Comparison of ENCODE assay signal across 8 mouse cellular contexts in genomic region chr3:22077657-22078475, GRCm38 (mm10). TPM values are rescaled to one million over a fixed set of nuclear protein-coding genes. Genes with fewer than 3 reads are reported as not detected.
DNase-seq lines count a peak whose midpoint lies in the region; ATAC-seq and TF ChIP-seq lines count a peak whose summit lies in the region.

No protein-coding gene starts in this region.

- no peak for ATAC-seq in kidney, embryonic 15.5 days (replicated peaks; ENCODE audit: low FRiP score)
- no peak for ATAC-seq in liver, embryonic 16.5 days (ENCODE audit: low read depth)

- H3K4me3 ChIP-seq in heart, adult 2 months: peak overlapping the region; percentile 86
- peak overlapping the region; percentile 95 for H3K4me3 ChIP-seq in kidney, embryonic 15.5 days (replicated peaks)
- peak overlapping the region; percentile 85 for H3K4me3 ChIP-seq in liver, embryonic 16.5 days (ENCODE audit: low read depth, low read length)

- peak overlapping the region; percentile 6; the same call in 1 of the 2 replicates for H3K9ac ChIP-seq in heart, adult 2 months (ENCODE audit: low read depth, low read length)
- peak overlapping the region; percentile 90 for H3K9ac ChIP-seq in kidney, embryonic 15.5 days
- H3K9ac ChIP-seq in liver, embryonic 16.5 days (ENCODE audit: low read depth, low read length): peak overlapping the region; percentile 87

- peaks cover 13% of the 10 kb centered on the region for H3K4me1 ChIP-seq in heart, adult 2 months (ENCODE audit: control insufficient read depth, insufficient read depth, low read length)
- H3K4me1 ChIP-seq in kidney, embryonic 15.5 days: peaks cover 37% of the 10 kb centered on the region
- peaks cover 42% of the 10 kb centered on the region for H3K4me1 ChIP-seq in liver, embryonic 16.5 days (ENCODE audit: control insufficient read depth, low read depth, low read length)

- peak; percentile 24 for DNase-seq in right cerebral cortex, postnatal 14 days
- no peak for DNase-seq in right cerebral cortex, postnatal 4 days
- peak; percentile 61 for DNase-seq in cerebellum, adult 9-11 months
- DNase-seq in heart, adult 2 months: peak in 1 of 2 experiments; percentile 35
- peak; percentile 50 for DNase-seq in ovary, postnatal 36 days (ENCODE audit: low spot score)
- no peak for DNase-seq in spleen, adult 12 weeks (ENCODE audit: low spot score)

- peaks cover 6% of the 10 kb centered on the region for H3K79me2 ChIP-seq in heart, adult 2 months (replicated peaks; ENCODE audit: control insufficient read depth, insufficient read depth, low read length)

- peak overlapping the region; percentile 85 for H3K4me2 ChIP-seq in kidney, embryonic 15.5 days
- H3K4me2 ChIP-seq in liver, embryonic 16.5 days (ENCODE audit: low read depth, low read length): peak overlapping the region; percentile 78

- no peak for TF ChIP-seq POLR2A in heart, adult 2 months (IDR thresholded peaks at IDR 0.05; ENCODE audit: insufficient read depth, low read depth, low read length)

- WGBS in heart, adult 2 months: 30% methylated on average over 9 of the region's 9 CpGs
- 4% methylated on average over 9 of the region's 9 CpGs for WGBS in kidney, embryonic 15.5 days
- WGBS in liver, embryonic 16.5 days (ENCODE audit: insufficient replicate concordance): 5% methylated on average over 9 of the region's 9 CpGs

- TF ChIP-seq CTCF in heart, adult 2 months (IDR thresholded peaks at IDR 0.05): no peak

- H3K36me3 ChIP-seq in heart, adult 2 months (ENCODE audit: control insufficient read depth, insufficient read depth, low read length): no peaks in the 10 kb centered on the region; the same call in 1 of the 2 replicates
- no peaks in the 10 kb centered on the region for H3K36me3 ChIP-seq in kidney, embryonic 15.5 days
- no peaks in the 10 kb centered on the region for H3K36me3 ChIP-seq in liver, embryonic 16.5 days (ENCODE audit: control insufficient read depth, insufficient read depth)

- no peaks in the 10 kb centered on the region for H3K27me3 ChIP-seq in heart, adult 2 months (ENCODE audit: control insufficient read depth, insufficient read depth, low read length)
- no peaks in the 10 kb centered on the region for H3K27me3 ChIP-seq in kidney, embryonic 15.5 days
- no peaks in the 10 kb centered on the region for H3K27me3 ChIP-seq in liver, embryonic 16.5 days (ENCODE audit: control insufficient read depth, insufficient read depth, low read depth, low read length)

- no peaks in the 10 kb centered on the region for H3K9me3 ChIP-seq in kidney, embryonic 15.5 days (replicated peaks)
- no peaks in the 10 kb centered on the region for H3K9me3 ChIP-seq in liver, embryonic 16.5 days (replicated peaks; ENCODE audit: control insufficient read depth, low read length)

- peak overlapping the region; percentile 98 for H3K27ac ChIP-seq in heart, adult 2 months
- peak overlapping the region; percentile 97 for H3K27ac ChIP-seq in kidney, embryonic 15.5 days
- H3K27ac ChIP-seq in liver, embryonic 16.5 days (ENCODE audit: low read length): peak overlapping the region; percentile 93

- intact Hi-C loops in heart, adult 2 months (cut with DNase I): loop anchor here (1.0 to 10.0 kb wide), 9 partner anchors 66 to 1423 kb away; no protein-coding TSS in a partner anchor

- no peak for TF ChIP-seq EP300 in heart, adult 2 months (IDR thresholded peaks at IDR 0.05; ENCODE audit: insufficient read depth, low read depth, low read length)

RNA-seq across cellular contexts. Expression of gene Tbl1xr1, which starts 1.4 kb away (rescaled TPM):
- 10 to 100 TPM; 63.2 to 67.2 TPM for total RNA-seq in heart, adult 2 months (2021)
- polyA plus RNA-seq in heart, adult 2 months (2012; rRNA removed): 13.5 and 34.8 TPM in 2 replicates
- 20.9 and 22.8 TPM in 2 replicates for polyA plus RNA-seq in kidney, embryonic 15.5 days (2015; fragmentation: Nextera tagmentation; extraction: Ambion mirVana)
- polyA plus RNA-seq in liver, embryonic 16.5 days (2015; fragmentation: Nextera tagmentation; extraction: Ambion mirVana): 5.6 and 6.9 TPM in 2 replicates

Comparison
In these comparisons a context has a peak if more than half of its experiments do, and no peak if none do; other contexts are left out.
1. DNase-seq: peak in right cerebral cortex, postnatal 14 days (single experiment), cerebellum, adult 9-11 months (single experiment) and ovary, postnatal 36 days (single experiment); none in right cerebral cortex, postnatal 4 days (single experiment) and spleen, adult 12 weeks (single experiment).
2. H3K9ac ChIP-seq: peak in every context shown above with its lines; median percentile 90 in kidney, embryonic 15.5 days; 87 in liver, embryonic 16.5 days; 6 in heart, adult 2 months.
3. Peak in every context shown above with its lines, with median percentiles within 50 percentile points of each other: H3K27ac ChIP-seq and H3K4me3 ChIP-seq.